Mouse (Mus musculus) G1E (cell line): ENCODE measurements at regions not wholly inside any gene's neighbourhood (a gene's known extent, or its start where the extent isn't known, plus 50 kb on each side); places are given as distances from the start of the nearest gene placed in this dataset.

Experiments used
- ATAC-seq: 2 replicates; pipeline ENCODE4 v1.8.0; 2016; ENCODE audit warnings: mild to moderate bottlenecking; ENCODE audit not compliant: insufficient number of reproducible peaks, poor library complexity, low FRiP score, severe bottlenecking; ENCODE audit errors: extremely low read depth
- DNase-seq: peaks from one replicate; pipeline ENCODE4 v3.0.0; 2012; ENCODE audit warnings: low spot score
- H3K27me3 ChIP-seq: 2 replicates; pipeline ENCODE4 v1.6.1; 2012; ENCODE audit warnings: mild to moderate bottlenecking, low read length, inconsistent platforms; ENCODE audit not compliant: insufficient read depth
- H3K36me3 ChIP-seq: replicated peaks from 2 replicates; pipeline ENCODE3; 2012; ENCODE audit warnings: mild to moderate bottlenecking, inconsistent platforms
- H3K4me1 ChIP-seq: 2 replicates; pipeline ENCODE4 v1.6.1; 2012; ENCODE audit warnings: low read depth, low read length, inconsistent platforms, mixed read lengths; ENCODE audit not compliant: insufficient read depth
- H3K4me3 ChIP-seq: 2 replicates; pipeline ENCODE4 v1.5.1; 2012; ENCODE audit warnings: low read depth, mild to moderate bottlenecking, inconsistent platforms, low read length, moderate library complexity, mixed read lengths
- H3K9me3 ChIP-seq: replicated peaks from 2 replicates; pipeline ENCODE4 v1.6.1; 2012; ENCODE audit warnings: inconsistent platforms
- CTCF ChIP-seq: IDR thresholded peaks from 2 replicates; pipeline ENCODE4 v1.5.1; 2012; ENCODE audit warnings: low read depth, low read length, inconsistent platforms, mixed read lengths
- GATA1 ChIP-seq: IDR thresholded peaks from 2 replicates; pipeline ENCODE4 v1.6.1; 2012; ENCODE audit warnings: borderline replicate concordance, low read length, inconsistent platforms, mixed read lengths
- GATA2 ChIP-seq: IDR thresholded peaks from 2 replicates; pipeline ENCODE4 v1.6.1; 2012; ENCODE audit warnings: low read depth, low read length, inconsistent platforms, borderline replicate concordance
- POLR2AphosphoS5 ChIP-seq: IDR thresholded peaks from 2 replicates; pipeline ENCODE4 v1.6.1; 2012; ENCODE audit warnings: low read depth, low read length, inconsistent platforms; ENCODE audit not compliant: insufficient replicate concordance
- TAL1 ChIP-seq: conservative IDR thresholded peaks from 2 replicates; pipeline ENCODE4 v1.6.1; 2012; ENCODE audit warnings: low read depth, low read length, inconsistent platforms, mixed read lengths

DNA sequence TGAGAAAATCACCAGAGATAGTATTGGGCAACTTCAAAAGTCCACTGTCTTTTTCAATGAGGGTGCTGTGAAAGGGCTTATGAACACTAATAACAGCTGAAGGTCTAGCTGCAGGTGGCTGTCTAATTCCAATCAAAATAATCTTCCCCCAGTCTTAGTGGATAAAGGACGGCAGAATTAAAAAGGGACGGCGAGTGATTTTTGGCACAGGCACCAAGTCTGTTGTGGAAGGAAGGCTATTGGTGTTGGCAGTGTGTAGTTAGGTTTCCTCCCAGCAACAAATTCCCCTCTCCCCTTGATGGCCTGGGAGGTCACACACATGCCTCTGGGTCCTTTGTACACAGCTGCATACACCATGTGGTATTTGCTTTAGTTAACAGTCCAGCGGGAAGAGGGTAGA is 296.3 kb downstream of the Slc4a3 start:
- DNase-seq (no peak), ATAC-seq (no peak)
- TF ChIP-seq CTCF (no peak), GATA1 (no peak), GATA2 (no peak), POLR2AphosphoS5 (no peak), TAL1 (no peak)
- H3K36me3 ChIP-seq = no peaks in the 10 kb centered on the region
- H3K4me3 ChIP-seq = no peak overlapping the region
- no peaks in the 10 kb centered on the region for H3K4me1 ChIP-seq
- H3K27me3 ChIP-seq = no peaks in the 10 kb centered on the region; the same call in 1 of the 2 replicates
- peaks cover 74% of the 10 kb centered on the region for H3K9me3 ChIP-seq

DNA sequence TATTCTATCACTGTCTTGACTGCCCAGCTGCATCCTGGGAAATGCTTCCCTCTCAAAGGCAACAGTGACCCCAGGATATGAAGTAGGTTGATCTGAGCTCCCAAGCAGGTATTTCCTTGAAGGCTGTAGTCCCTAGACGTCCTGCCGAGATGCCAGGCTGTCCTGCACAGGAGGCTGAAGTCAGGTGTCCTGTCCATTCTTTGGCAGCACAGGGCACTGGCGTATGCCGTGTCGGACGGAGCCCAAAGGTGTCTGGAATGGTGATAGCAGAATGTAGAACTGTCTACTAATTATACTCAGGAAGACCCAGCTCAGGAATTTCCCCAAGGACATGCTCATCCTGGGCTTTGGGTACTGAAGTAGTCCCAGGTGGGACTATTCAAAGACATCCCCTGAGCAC is 297.3 kb downstream of the Slc4a3 start:
- Histone ChIP-seq H3K9me3 (peaks cover 78% of the 10 kb centered on the region), H3K27me3 (no peaks in the 10 kb centered on the region; the same call in 1 of the 2 replicates), H3K36me3 (no peaks in the 10 kb centered on the region), H3K4me1 (no peaks in the 10 kb centered on the region), H3K4me3 (no peak overlapping the region)
- ATAC-seq = no peak
- TF ChIP-seq POLR2AphosphoS5 (no peak), CTCF (no peak), GATA1 (no peak)
- no peak for DNase-seq

DNA sequence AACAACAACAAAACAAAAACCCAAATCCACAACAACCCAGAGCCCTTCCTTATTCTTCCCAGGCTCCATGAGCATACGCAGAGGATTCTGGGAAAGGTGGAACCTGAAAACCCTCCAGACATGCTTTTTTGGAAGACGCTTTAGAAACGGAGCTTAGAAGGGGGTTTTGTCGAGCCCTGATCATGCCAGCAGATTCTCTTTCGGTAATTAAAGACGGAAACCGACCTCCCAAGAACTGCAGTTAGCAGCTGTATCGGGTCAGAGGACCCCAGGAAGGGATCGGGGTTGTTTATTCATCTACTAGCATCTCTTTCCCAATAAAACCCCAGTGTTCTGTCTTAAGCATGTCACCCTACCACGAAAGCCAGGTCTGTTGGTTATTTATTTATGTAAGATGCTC is 298.1 kb downstream of the Slc4a3 start:
- no peaks in the 10 kb centered on the region; the same call in 1 of the 2 replicates for H3K27me3 ChIP-seq
- DNase-seq = no peak
- H3K36me3 ChIP-seq = no peaks in the 10 kb centered on the region
- no peaks in the 10 kb centered on the region for H3K4me1 ChIP-seq
- no peak overlapping the region for H3K4me3 ChIP-seq
- peaks cover 78% of the 10 kb centered on the region for H3K9me3 ChIP-seq
- TF ChIP-seq CTCF (no peak), POLR2AphosphoS5 (no peak), GATA2 (no peak), TAL1 (no peak), GATA1 (no peak)
- no peak for ATAC-seq

DNA sequence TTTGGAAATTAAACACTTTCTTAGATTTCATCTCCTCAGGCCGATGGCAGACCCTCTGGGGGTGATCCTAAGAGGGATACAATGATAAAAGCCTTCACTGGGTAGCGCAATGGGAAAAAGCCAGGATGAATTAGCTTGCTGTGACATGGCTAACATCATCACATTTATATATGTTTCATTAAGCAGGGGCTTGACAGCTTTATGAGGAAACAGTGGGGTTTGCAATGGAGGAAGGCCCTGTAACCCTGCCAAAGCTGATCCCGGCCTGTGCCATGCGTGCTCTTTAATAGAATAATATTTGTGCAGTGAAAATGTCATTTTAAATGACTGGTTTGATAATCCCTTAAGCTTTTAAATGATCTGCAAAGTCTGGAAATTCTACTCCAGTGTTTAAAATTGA is 298.5 kb downstream of the Slc4a3 start:
- Histone ChIP-seq H3K4me1 (no peaks in the 10 kb centered on the region), H3K36me3 (no peaks in the 10 kb centered on the region), H3K4me3 (no peak overlapping the region), H3K9me3 (peaks cover 77% of the 10 kb centered on the region), H3K27me3 (no peaks in the 10 kb centered on the region; the same call in 1 of the 2 replicates)
- DNase-seq = no peak
- no peak for TF ChIP-seq POLR2AphosphoS5
- TF ChIP-seq GATA2 = no peak
- TF ChIP-seq TAL1 = no peak
- no peak for ATAC-seq

DNA sequence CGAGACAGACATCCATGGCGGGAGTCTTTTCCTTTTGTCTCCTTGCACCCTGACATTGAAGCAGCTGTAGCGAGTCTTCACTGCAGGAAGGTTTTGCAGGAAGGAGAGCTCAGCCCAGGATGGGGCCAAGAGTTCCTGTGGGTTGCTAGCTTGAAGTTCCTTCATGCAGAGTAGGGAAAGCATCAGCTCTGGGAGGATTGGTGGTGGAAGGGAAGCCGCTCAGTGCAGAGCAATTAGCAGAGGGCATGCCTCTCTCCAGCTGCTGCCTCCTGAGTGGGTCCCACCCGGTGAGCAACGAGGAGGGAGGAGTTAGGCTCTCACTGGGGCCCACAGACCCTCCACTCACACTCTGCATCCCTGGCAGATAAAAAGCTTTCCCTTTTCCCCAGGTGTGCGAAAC is 298.9 kb downstream of the Slc4a3 start:
- H3K27me3 ChIP-seq = no peaks in the 10 kb centered on the region; the same call in 1 of the 2 replicates
- ATAC-seq = no peak
- H3K4me3 ChIP-seq = no peak overlapping the region
- no peak for DNase-seq
- peaks cover 77% of the 10 kb centered on the region for H3K9me3 ChIP-seq
- no peaks in the 10 kb centered on the region for H3K36me3 ChIP-seq
- H3K4me1 ChIP-seq = no peaks in the 10 kb centered on the region
- no peak for TF ChIP-seq TAL1
- TF ChIP-seq GATA1 = no peak

DNA sequence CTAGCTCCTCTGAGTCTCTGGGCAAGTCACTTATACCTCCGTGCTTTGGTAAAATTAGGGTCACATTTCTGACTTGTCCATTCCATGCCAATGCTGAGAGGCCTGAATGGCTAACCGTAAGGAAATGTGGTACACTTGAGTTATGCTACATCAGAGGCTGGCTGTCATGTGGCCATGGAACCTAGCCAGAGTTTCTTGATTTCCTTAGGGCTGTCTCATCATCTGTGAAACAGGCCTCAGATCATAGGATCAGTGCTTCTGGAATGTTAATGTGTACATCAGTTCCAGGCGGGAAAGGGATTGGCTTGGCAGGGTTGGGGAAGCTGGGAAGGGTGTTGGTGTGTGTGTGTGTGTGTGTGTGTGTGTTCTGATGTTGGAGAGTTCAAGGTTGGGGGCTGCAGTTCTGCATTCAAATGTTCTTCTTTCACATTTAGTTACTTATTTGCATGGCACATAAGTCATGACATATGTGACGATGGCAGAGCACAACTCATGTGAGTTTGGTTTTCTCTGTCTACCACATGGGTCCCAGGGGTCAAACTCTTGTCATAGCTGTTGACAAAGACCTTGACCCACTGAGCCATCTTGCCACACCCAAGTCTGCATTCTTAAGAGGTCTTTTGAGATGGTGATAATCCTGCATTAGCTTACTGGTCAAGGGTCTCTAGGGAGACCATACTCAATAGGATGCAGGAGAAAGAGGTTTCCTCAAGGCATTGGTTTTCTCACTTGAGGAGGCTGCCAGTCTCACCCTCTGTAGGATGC is 299.9 kb downstream of the Slc4a3 start:
- no peaks in the 10 kb centered on the region for H3K36me3 ChIP-seq
- no peaks in the 10 kb centered on the region; the same call in 1 of the 2 replicates for H3K27me3 ChIP-seq
- ATAC-seq (no peak), DNase-seq (no peak)
- H3K4me1 ChIP-seq = no peaks in the 10 kb centered on the region
- peaks cover 69% of the 10 kb centered on the region for H3K9me3 ChIP-seq
- no peak overlapping the region for H3K4me3 ChIP-seq
- TF ChIP-seq CTCF (no peak), GATA1 (no peak), TAL1 (no peak)

DNA sequence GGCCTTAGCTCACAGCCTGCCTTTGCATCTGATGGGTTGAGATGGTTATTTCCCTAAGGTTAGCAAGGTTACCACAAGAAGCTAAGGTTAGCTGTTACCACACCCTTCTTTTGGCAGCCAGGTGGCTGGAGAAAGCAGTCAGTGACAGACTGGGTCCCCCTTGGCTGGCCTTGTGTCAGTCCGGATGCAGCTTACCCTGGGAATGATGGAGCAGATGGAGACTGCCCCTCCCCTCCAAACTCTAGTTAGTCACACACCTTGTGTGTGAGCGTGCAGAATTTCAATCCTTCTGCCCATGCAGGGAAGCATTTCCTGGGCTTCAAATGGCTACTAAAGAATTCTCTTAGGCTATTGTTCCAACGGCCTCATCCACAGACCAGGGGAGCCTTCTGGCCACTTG is 301.6 kb downstream of the Slc4a3 start:
- Histone ChIP-seq H3K36me3 (no peaks in the 10 kb centered on the region), H3K27me3 (no peaks in the 10 kb centered on the region; the same call in 1 of the 2 replicates), H3K9me3 (peaks cover 69% of the 10 kb centered on the region), H3K4me1 (no peaks in the 10 kb centered on the region), H3K4me3 (no peak overlapping the region)
- ATAC-seq = no peak
- TF ChIP-seq GATA1 (no peak), GATA2 (no peak), CTCF (no peak), TAL1 (no peak), POLR2AphosphoS5 (no peak)
- DNase-seq = no peak
